Mouse (Mus musculus): ENCODE results near the gene Stard13.

DNA sequence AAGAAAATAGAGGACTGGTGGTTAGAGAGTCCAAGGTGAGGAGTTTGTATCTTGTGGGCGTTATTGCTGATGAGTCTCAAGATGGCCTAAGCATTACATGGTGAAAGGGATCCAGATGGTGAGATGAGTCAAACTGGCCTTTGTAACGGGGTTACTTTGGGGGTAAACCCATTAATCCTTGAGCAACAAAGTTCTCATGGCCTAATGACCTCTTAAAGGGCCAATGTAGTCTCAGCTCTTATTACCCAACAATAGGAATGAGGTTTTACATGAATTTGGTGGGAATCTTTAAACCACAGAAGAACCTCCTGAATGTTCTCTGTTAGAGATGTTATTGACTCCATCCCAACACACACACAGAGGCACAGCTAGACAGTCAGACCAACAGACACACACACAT lies 14.4 kb upstream of the Stard13 start:
- TF ChIP-seq CTCF (IDR thresholded peaks at IDR 0.05; ENCODE audit: borderline replicate concordance, control insufficient read depth, extremely low read depth, insufficient read depth, low read length, poor library complexity) (no peak), POLR2A (IDR thresholded peaks at IDR 0.05; ENCODE audit: control insufficient read depth, extremely low read depth, insufficient read depth, low read length, poor library complexity) (no peak)

All from thymus, adult 2 months (tissue).